8 mouse cellular contexts compared by ENCODE assay signal in genomic region chr1:182409401-182410173, GRCm38 (mm10). TPM values are rescaled to one million over a fixed set of nuclear protein-coding genes. Genes with fewer than 3 reads are reported as not detected.
DNase-seq lines count a peak whose midpoint lies in the region; ATAC-seq and TF ChIP-seq lines count a peak whose summit lies in the region.

No protein-coding gene starts in this region.

- no peaks in the 10 kb centered on the region for H3K27me3 ChIP-seq in kidney, adult 2 months (replicated peaks; ENCODE audit: control insufficient read depth, insufficient read depth, low read length)
- no peaks in the 10 kb centered on the region for H3K27me3 ChIP-seq in forebrain, embryonic 10.5 days (ENCODE audit: poor library complexity, severe bottlenecking)
- no peaks in the 10 kb centered on the region for H3K27me3 ChIP-seq in kidney, embryonic 15.5 days
- no peaks in the 10 kb centered on the region for H3K27me3 ChIP-seq in stomach, embryonic 16.5 days (ENCODE audit: control insufficient read depth, insufficient read depth, low read length)

- H3K9ac ChIP-seq in kidney, embryonic 15.5 days: peak overlapping the region; percentile 97
- H3K9ac ChIP-seq in stomach, embryonic 16.5 days (ENCODE audit: low read length): peak overlapping the region; percentile 99

- no peak for TF ChIP-seq POLR2A in kidney, adult 2 months (IDR thresholded peaks at IDR 0.05; ENCODE audit: low read depth, low read length)

- H3K4me3 ChIP-seq in kidney, adult 2 months (ENCODE audit: insufficient read depth, low read depth, low read length): peak overlapping the region; percentile 70
- peak overlapping the region; percentile 89 for H3K4me3 ChIP-seq in forebrain, embryonic 10.5 days
- H3K4me3 ChIP-seq in kidney, embryonic 15.5 days (replicated peaks): peak overlapping the region; percentile 92
- peak overlapping the region; percentile 97 for H3K4me3 ChIP-seq in stomach, embryonic 16.5 days (replicated peaks; ENCODE audit: low read length)

- no peaks in the 10 kb centered on the region for H3K36me3 ChIP-seq in kidney, adult 2 months (ENCODE audit: control insufficient read depth, insufficient read depth, low read length)
- no peaks in the 10 kb centered on the region for H3K36me3 ChIP-seq in forebrain, embryonic 10.5 days (replicated peaks)
- H3K36me3 ChIP-seq in kidney, embryonic 15.5 days: no peaks in the 10 kb centered on the region
- no peaks in the 10 kb centered on the region for H3K36me3 ChIP-seq in stomach, embryonic 16.5 days (ENCODE audit: control insufficient read depth, insufficient read depth, low read length)

- H3K4me1 ChIP-seq in kidney, adult 2 months (ENCODE audit: control insufficient read depth, insufficient read depth, low read length): peaks cover 11% of the 10 kb centered on the region
- H3K4me1 ChIP-seq in forebrain, embryonic 10.5 days: peaks cover 52% of the 10 kb centered on the region
- H3K4me1 ChIP-seq in kidney, embryonic 15.5 days: peaks cover 31% of the 10 kb centered on the region
- H3K4me1 ChIP-seq in stomach, embryonic 16.5 days (ENCODE audit: control insufficient read depth, insufficient read depth, low read length): peaks cover 35% of the 10 kb centered on the region

- H3K9me3 ChIP-seq in forebrain, embryonic 10.5 days: no peaks in the 10 kb centered on the region
- no peaks in the 10 kb centered on the region for H3K9me3 ChIP-seq in kidney, embryonic 15.5 days (replicated peaks)
- H3K9me3 ChIP-seq in stomach, embryonic 16.5 days (replicated peaks; ENCODE audit: control insufficient read depth, low read length): no peaks in the 10 kb centered on the region

- peak; percentile 41 for DNase-seq in kidney, adult 2 months
- DNase-seq in kidney, adult 18-20 months: no peak
- DNase-seq in adrenal gland, postnatal 25 days: peak; percentile 49
- DNase-seq in forebrain, embryonic 10.5 days (ENCODE audit: extremely low spot score, low spot score): peak; percentile 21
- DNase-seq in layer of hippocampus, postnatal 36 days: no peak

- peak; percentile 50 for ATAC-seq in kidney, embryonic 15.5 days (replicated peaks; ENCODE audit: low FRiP score)
- peak; percentile 39 for ATAC-seq in megakaryocyte, adult 5-6 weeks (ENCODE audit: poor library complexity, severe bottlenecking)
- peak; percentile 59 for ATAC-seq in stomach, embryonic 16.5 days (ENCODE audit: insufficient read depth, low FRiP score)

- H3K27ac ChIP-seq in kidney, adult 2 months (ENCODE audit: insufficient read depth, low read depth, low read length): peak overlapping the region; percentile 72
- peak overlapping the region; percentile 99 for H3K27ac ChIP-seq in forebrain, embryonic 10.5 days
- H3K27ac ChIP-seq in kidney, embryonic 15.5 days: peak overlapping the region; percentile 96
- peak overlapping the region; percentile 95 for H3K27ac ChIP-seq in stomach, embryonic 16.5 days (ENCODE audit: low read length)

- WGBS in kidney, adult 2 months: 2% methylated on average over 34 of the region's 34 CpGs
- WGBS in forebrain, embryonic 10.5 days: 2% methylated on average over 34 of the region's 34 CpGs
- WGBS in kidney, embryonic 15.5 days: under 1% methylated on average over 32 of the region's 34 CpGs
- 2% methylated on average over 34 of the region's 34 CpGs for WGBS in stomach, embryonic 16.5 days

- peak overlapping the region; percentile 72 for H3K4me2 ChIP-seq in kidney, embryonic 15.5 days
- peak overlapping the region; percentile 82 for H3K4me2 ChIP-seq in stomach, embryonic 16.5 days (ENCODE audit: low read depth, low read length)

- TF ChIP-seq CTCF in kidney, adult 2 months (conservative IDR thresholded peaks at IDR 0.05; ENCODE audit: insufficient read depth, insufficient read length, low read depth, low read length): no peak

RNA-seq across cellular contexts. Expression of gene Trp53bp2, which starts 0.6 kb away (rescaled TPM):
- polyA plus RNA-seq in kidney, adult 2 months (2012; rRNA removed): 25.0 and 29.7 TPM in 2 replicates
- total RNA-seq in adrenal gland, postnatal 25 days (2021): 21.7 and 25.2 TPM in 2 replicates
- 23.8 and 28.5 TPM in 2 replicates for polyA plus RNA-seq in forebrain, embryonic 10.5 days (2016; fragmentation: Nextera tagmentation; extraction: Ambion mirVana)
- 27.2 and 27.8 TPM in 2 replicates for polyA plus RNA-seq in kidney, embryonic 15.5 days (2015; fragmentation: Nextera tagmentation; extraction: Ambion mirVana)
- total RNA-seq in megakaryocyte, adult 5-6 weeks (2015): 16.4 and 20.1 TPM in 2 replicates
- 9.0 and 9.4 TPM in 2 replicates for total RNA-seq in megakaryocyte, adult 5-6 weeks (2017)
- 18.7 and 19.3 TPM in 2 replicates for polyA plus RNA-seq in stomach, embryonic 16.5 days (2015; fragmentation: Nextera tagmentation; extraction: Ambion mirVana)
- 10 to 100 TPM; 27.1 to 30.3 TPM for total RNA-seq in layer of hippocampus, postnatal 36 days (2021)

Comparison
In these comparisons a context has a peak if more than half of its experiments do, and no peak if none do; other contexts are left out.
1. DNase-seq: peak in kidney, adult 2 months (single experiment), adrenal gland, postnatal 25 days (single experiment) and forebrain, embryonic 10.5 days (single experiment); none in kidney, adult 18-20 months (single experiment) and layer of hippocampus, postnatal 36 days (0 of 2).
2. Peak in every context shown above with its lines, with median percentiles within 50 percentile points of each other: H3K27ac ChIP-seq, H3K4me3 ChIP-seq and ATAC-seq.